Mouse (Mus musculus) heart, postnatal 10 days (tissue): Measurements from ENCODE around the gene Trmt1l. TPM values are rescaled to one million over a fixed set of nuclear protein-coding genes. Genes with fewer than 3 reads are reported as not detected.

Experiments
- DNase-seq, 2 experiments: peaks; one replicate each; pipeline ENCODE4 v3.0.0; 2021
- intact Hi-C: fragments of 180-260 bp; cut with DNase I; formaldehyde crosslinking; loops from one replicate; pipeline ENCODE4 v1.15.1; 2025
- microRNA-seq, 2 experiments: library from miRNA; unstranded; fragments of <30 nt; microRNA quantifications; one replicate each; pipeline ENCODE4 v1.2.0; 2022
- total RNA-seq, 2 experiments: library from RNA; stranded (reverse); gene quantifications; 2 replicates each; pipeline ENCODE4 v1.2.3; 2021

The Trmt1l gene
- total RNA-seq, 2 experiments from 2014 or later, result 12.8 to 19.3 TPM

GRCm38 (mm10) chr1:151492419-151492818 lies 64.1 kb downstream of the Trmt1l start:
- intact Hi-C loops, result loop anchor here (5.0 kb wide), 1 partner anchor 215 kb away; no protein-coding TSS in a partner anchor
- no peak for DNase-seq

GRCm38 (mm10) chr1:151493826-151494225 lies 65.5 kb downstream of the Trmt1l start:
- no peak for DNase-seq
- intact Hi-C loops, result loop anchor here (5.0 kb wide), 1 partner anchor 213 kb away; no protein-coding TSS in a partner anchor

GRCm38 (mm10) chr1:151494711-151495110 lies 66.4 kb downstream of the Trmt1l start:
- DNase-seq, result no peak
- intact Hi-C loops, result loop anchor here (5.0 kb wide), 1 partner anchor 213 kb away; no protein-coding TSS in a partner anchor

- intact Hi-C loops, result no loop called here
- no peak for DNase-seq
These were observed 67.4 kb downstream of the Trmt1l start for GRCm38 (mm10) chr1:151495635-151496285.

- DNase-seq, result peak; percentile 31 to 68
- intact Hi-C loops, result no loop called here
These were observed 68.7 kb downstream of the Trmt1l start for GRCm38 (mm10) chr1:151497028-151497427.

- intact Hi-C loops, result no loop called here
- DNase-seq, result no peak
These were observed 69.6 kb downstream of the Trmt1l start for GRCm38 (mm10) chr1:151497942-151498341.

GRCm38 (mm10) chr1:151498381-151498780 lies 70.0 kb downstream of the Trmt1l start:
- intact Hi-C loops, result no loop called here
- no peak for DNase-seq

- intact Hi-C loops, result loop anchor here (5.0 kb wide), 1 partner anchor 52 kb away; no protein-coding TSS in a partner anchor
These were observed 71.6 kb downstream of the Trmt1l start for GRCm38 (mm10) chr1:151499815-151500501.

GRCm38 (mm10) chr1:151500531-151501361 lies 72.4 kb downstream of the Trmt1l start, which contains the start of gene Rnf2:
Gene Rnf2, minus strand, starts transcription at chr1:151500955.
- DNase-seq, result peak; percentile 95 to 96
- intact Hi-C loops, result loop anchor here (5.0 kb wide), 1 partner anchor 52 kb away; no protein-coding TSS in a partner anchor

More at GRCm38 (mm10) chr1:151499815-151500501, 71.6 kb downstream of the Trmt1l start:
- DNase-seq, result peak; percentile 67 to 74

Small RNA genes within 50 kb of the gene (microRNA-seq; reads per million reads assigned to microRNA genes)
- gene Mir7682, result 0.71 to 1.7 reads per million in 2 experiments

Other genes starting within 250 kb of the Trmt1l start
- gene Gm47985, start 246.0 kb upstream of the Trmt1l start, total RNA-seq, result under 1 TPM; 0.25 to 0.38 TPM
- not detected for gene Gm8947, start 236.2 kb upstream of the Trmt1l start, total RNA-seq
- not detected for gene Gm47995, start 230.1 kb upstream of the Trmt1l start, total RNA-seq
- gene 3110040M04Rik, start 224.4 kb upstream of the Trmt1l start, total RNA-seq, result not detected
- not detected for gene Gm47996, start 218.4 kb upstream of the Trmt1l start, total RNA-seq
- 100 to 1,000 TPM; 417 to 438 TPM for gene Ivns1abp, start 84.1 kb upstream of the Trmt1l start, total RNA-seq
- gene Swt1, start 87 bp upstream of the Trmt1l start, total RNA-seq, result 1 to 10 TPM; 8.3 to 9.6 TPM
- 10 to 100 TPM; 25.5 to 27.5 TPM for gene Rnf2, start 72.4 kb downstream of the Trmt1l start, total RNA-seq
- gene Fam129a, start 142.6 kb downstream of the Trmt1l start, total RNA-seq, result 10 to 100 TPM; 38.4 to 44.0 TPM